Mouse (Mus musculus) C2C12 (cell line): ENCODE data around the gene Rgs6. TPM values are rescaled to one million over a fixed set of nuclear protein-coding genes. Genes with fewer than 3 reads are reported as not detected.

Source experiments
- H3K27me3 ChIP-seq: one replicate; pipeline ENCODE4 v1.6.1; 2011; ENCODE audit not compliant: control insufficient read depth, insufficient read depth, insufficient read length
- H3K36me3 ChIP-seq: one replicate; pipeline ENCODE4 v1.6.1; 2011; ENCODE audit not compliant: control insufficient read depth, insufficient read depth
- H3K4me3 ChIP-seq: one replicate; pipeline ENCODE4 v1.5.1; 2011; ENCODE audit warnings: mild to moderate bottlenecking, control low read depth; ENCODE audit not compliant: poor library complexity, insufficient read depth, severe bottlenecking
- H3K79me2 ChIP-seq: one replicate; pipeline ENCODE4 v1.6.1; 2011; ENCODE audit not compliant: control insufficient read depth, insufficient read depth
- H3K79me3 ChIP-seq: one replicate; pipeline ENCODE4 v1.6.1; 2011; ENCODE audit warnings: low read depth, control low read depth
- H3ac ChIP-seq: one replicate; pipeline ENCODE3; 2011; ENCODE audit warnings: low read depth; ENCODE audit not compliant: control insufficient read depth, insufficient read length
- CEBPB ChIP-seq: IDR thresholded peaks from one replicate; pipeline ENCODE4 v1.6.1; 2011; ENCODE audit warnings: low read depth, mild to moderate bottlenecking, control low read depth, moderate library complexity
- CTCF ChIP-seq: IDR thresholded peaks from one replicate; pipeline ENCODE4 v1.5.1; 2011; ENCODE audit not compliant: control insufficient read depth, insufficient read depth, insufficient read length
- FOSL1 ChIP-seq: IDR thresholded peaks from one replicate; pipeline ENCODE4 v1.8.0; 2011; ENCODE audit warnings: mild to moderate bottlenecking, low read length; ENCODE audit not compliant: poor library complexity, insufficient read depth, severe bottlenecking
- MAX ChIP-seq: IDR thresholded peaks from one replicate; pipeline ENCODE4 v1.6.1; 2011; ENCODE audit warnings: mild to moderate bottlenecking, control low read depth
- MYOD1 ChIP-seq: IDR thresholded peaks from one replicate; pipeline ENCODE4 v1.6.1; 2011; ENCODE audit warnings: low read depth; ENCODE audit not compliant: control insufficient read depth, insufficient read length
- MYOG ChIP-seq: IDR thresholded peaks from one replicate; pipeline ENCODE4 v1.6.1; 2011; ENCODE audit not compliant: control insufficient read depth, insufficient read length; ENCODE audit errors: extremely low read depth
- USF1 ChIP-seq: IDR thresholded peaks from one replicate; pipeline ENCODE4 v1.6.1; 2011; ENCODE audit warnings: low read depth, mild to moderate bottlenecking, control low read depth, moderate library complexity
- polyA plus RNA-seq: library from polyadenylated mRNA; unstranded; fragments of >200 nt; fragmentation: generic; extraction: Trizol; gene quantifications from one replicate; pipeline ENCODE4 v1.2.1, GENCODE M21; 2012; ENCODE audit warnings: missing spikeins

The Rgs6 gene
- polyA plus RNA-seq, 1 experiment: not detected

DNA sequence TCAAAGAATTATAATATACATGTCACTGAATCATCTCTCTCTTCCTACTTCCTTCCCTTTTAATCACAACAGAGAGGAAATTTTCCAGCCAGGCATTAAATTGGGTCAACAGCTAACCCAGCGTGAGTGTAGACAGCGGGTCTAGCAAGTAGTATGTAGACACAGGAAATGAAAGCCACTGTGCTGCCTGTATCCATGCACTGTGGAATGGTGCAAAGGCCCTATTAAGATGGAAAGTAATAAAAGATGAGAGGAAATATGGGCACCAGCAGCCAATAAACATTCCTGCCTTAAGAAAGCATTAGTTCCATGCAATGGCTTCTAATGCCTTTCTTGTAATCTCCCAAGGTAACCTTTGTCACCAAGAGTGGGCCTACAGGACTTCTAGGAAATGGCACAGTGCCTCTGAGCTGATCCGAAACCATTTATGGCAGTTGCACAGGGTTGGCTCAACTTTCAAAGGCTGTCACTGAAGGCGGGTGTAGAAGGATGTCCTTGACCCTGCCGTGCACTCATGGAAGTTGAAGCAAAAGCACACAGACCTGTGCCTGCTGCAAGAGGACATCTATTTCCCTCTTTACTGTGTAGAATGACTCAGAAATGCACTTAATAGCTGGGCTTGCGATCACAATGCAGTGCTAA is 347.1 kb downstream of the Rgs6 start:
- no peak for TF ChIP-seq USF1
- TF ChIP-seq CTCF: no peak
- no peak for TF ChIP-seq CEBPB
- no peak for TF ChIP-seq FOSL1
- no peak for TF ChIP-seq MYOD1
- TF ChIP-seq MYOG: no peak
- no peak for TF ChIP-seq MAX
- Histone ChIP-seq H3K79me3 (no peaks in the 10 kb centered on the region), H3K79me2 (no peaks in the 10 kb centered on the region), H3K4me3 (no peak overlapping the region), H3K36me3 (no peaks in the 10 kb centered on the region), H3ac (no peak overlapping the region), H3K27me3 (no peaks in the 10 kb centered on the region)

- no peaks in the 10 kb centered on the region for H3K79me2 ChIP-seq
- no peak overlapping the region for H3K4me3 ChIP-seq
- H3K79me3 ChIP-seq: no peaks in the 10 kb centered on the region
- no peaks in the 10 kb centered on the region for H3K27me3 ChIP-seq
- TF ChIP-seq MYOD1: no peak
- TF ChIP-seq USF1: no peak
- TF ChIP-seq MYOG: no peak
- TF ChIP-seq FOSL1: no peak
- no peak for TF ChIP-seq MAX
- TF ChIP-seq CTCF: no peak
- no peak for TF ChIP-seq CEBPB
- H3ac ChIP-seq: no peak overlapping the region
- no peaks in the 10 kb centered on the region for H3K36me3 ChIP-seq
These were observed 347.7 kb downstream of the Rgs6 start for GRCm38 (mm10) chr12:82935767-82936166.

GRCm38 (mm10) chr12:82940461-82940860 is 352.4 kb downstream of the Rgs6 start:
- no peaks in the 10 kb centered on the region for H3K79me3 ChIP-seq
- H3K4me3 ChIP-seq: no peak overlapping the region
- no peak overlapping the region for H3ac ChIP-seq
- no peaks in the 10 kb centered on the region for H3K36me3 ChIP-seq
- no peaks in the 10 kb centered on the region for H3K79me2 ChIP-seq
- no peak for TF ChIP-seq USF1
- no peak for TF ChIP-seq MAX
- no peak for TF ChIP-seq FOSL1
- no peak for TF ChIP-seq CTCF
- TF ChIP-seq CEBPB: no peak
- no peak for TF ChIP-seq MYOG
- no peak for TF ChIP-seq MYOD1
- no peaks in the 10 kb centered on the region for H3K27me3 ChIP-seq

DNA sequence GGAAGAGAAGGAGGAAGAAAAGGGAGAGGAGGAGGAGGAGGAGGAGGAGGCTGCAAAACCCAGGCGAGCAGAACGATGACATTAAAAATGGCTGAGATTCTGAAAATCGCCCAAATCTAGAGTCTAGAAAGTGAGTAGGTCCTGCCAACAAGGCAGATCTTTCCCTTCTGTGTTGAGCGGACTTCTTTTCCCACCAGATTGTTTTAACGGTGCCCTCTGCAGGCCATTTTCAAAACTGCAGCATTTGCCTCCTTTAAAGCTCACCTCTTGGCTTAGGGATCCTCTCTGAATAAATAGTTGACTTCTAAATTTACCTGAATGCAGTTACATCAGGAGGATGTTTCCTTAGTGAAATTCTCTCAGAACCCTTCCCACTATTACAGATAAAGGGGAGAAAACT is 358.4 kb downstream of the Rgs6 start:
- TF ChIP-seq FOSL1 (no peak), CEBPB (no peak), CTCF (no peak), MYOG (no peak), MAX (no peak), MYOD1 (no peak), USF1 (no peak)
- no peaks in the 10 kb centered on the region for H3K79me3 ChIP-seq
- no peaks in the 10 kb centered on the region for H3K27me3 ChIP-seq
- no peaks in the 10 kb centered on the region for H3K79me2 ChIP-seq
- no peak overlapping the region for H3ac ChIP-seq
- H3K4me3 ChIP-seq: no peak overlapping the region
- no peaks in the 10 kb centered on the region for H3K36me3 ChIP-seq

DNA sequence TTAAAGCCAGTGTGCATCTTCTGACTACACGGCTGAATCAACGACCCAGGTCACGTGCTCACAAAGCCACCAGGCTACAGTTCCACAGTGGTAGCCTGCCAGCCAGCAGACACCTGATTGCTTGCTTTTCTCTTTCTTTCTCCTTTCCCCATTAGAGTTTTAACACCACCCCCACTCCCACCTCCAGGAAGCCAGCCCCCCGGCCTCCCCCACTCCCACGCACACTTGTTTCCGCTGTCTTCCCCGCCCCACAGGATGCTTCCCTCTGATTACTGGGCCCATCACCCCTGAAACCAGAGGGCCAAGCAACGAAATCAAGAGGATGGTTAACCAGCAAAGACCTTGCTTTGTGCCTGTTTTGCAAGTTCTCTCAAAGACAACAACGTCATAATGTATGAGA is 373.0 kb downstream of the Rgs6 start:
- H3K79me2 ChIP-seq: no peaks in the 10 kb centered on the region
- H3K79me3 ChIP-seq: no peaks in the 10 kb centered on the region
- H3K27me3 ChIP-seq: no peaks in the 10 kb centered on the region
- H3K4me3 ChIP-seq: no peak overlapping the region
- no peaks in the 10 kb centered on the region for H3K36me3 ChIP-seq
- H3ac ChIP-seq: no peak overlapping the region
- no peak for TF ChIP-seq MYOG
- no peak for TF ChIP-seq FOSL1
- TF ChIP-seq MYOD1: no peak
- no peak for TF ChIP-seq CTCF
- no peak for TF ChIP-seq USF1
- no peak for TF ChIP-seq MAX
- no peak for TF ChIP-seq CEBPB

GRCm38 (mm10) chr12:82961852-82962251 is 373.8 kb downstream of the Rgs6 start:
- Histone ChIP-seq H3K4me3 (no peak overlapping the region), H3K79me3 (no peaks in the 10 kb centered on the region), H3ac (no peak overlapping the region), H3K79me2 (no peaks in the 10 kb centered on the region), H3K27me3 (no peaks in the 10 kb centered on the region), H3K36me3 (no peaks in the 10 kb centered on the region)
- TF ChIP-seq MYOG: no peak
- no peak for TF ChIP-seq MAX
